Mouse (Mus musculus) left cerebral cortex, adult 18-20 months (tissue): ENCODE results near the gene Agpat2. TPM values are rescaled to one million over a fixed set of nuclear protein-coding genes. Genes with fewer than 3 reads are reported as not detected.

Source experiments
- DNase-seq, 2 experiments: peaks; one replicate each; pipeline ENCODE4 v3.0.0; 2021 to 2022; ENCODE audit warnings: low spot score in 2 of 2, mixed read lengths in 1 of 2
- total RNA-seq, 2 experiments: library from RNA; stranded (reverse); gene quantifications; 2 replicates each; pipeline ENCODE4 v1.2.3; 2021

Agpat2 gene
- total RNA-seq, 2 experiments from 2014 or later: 1.6 to 2.5 TPM

DNA sequence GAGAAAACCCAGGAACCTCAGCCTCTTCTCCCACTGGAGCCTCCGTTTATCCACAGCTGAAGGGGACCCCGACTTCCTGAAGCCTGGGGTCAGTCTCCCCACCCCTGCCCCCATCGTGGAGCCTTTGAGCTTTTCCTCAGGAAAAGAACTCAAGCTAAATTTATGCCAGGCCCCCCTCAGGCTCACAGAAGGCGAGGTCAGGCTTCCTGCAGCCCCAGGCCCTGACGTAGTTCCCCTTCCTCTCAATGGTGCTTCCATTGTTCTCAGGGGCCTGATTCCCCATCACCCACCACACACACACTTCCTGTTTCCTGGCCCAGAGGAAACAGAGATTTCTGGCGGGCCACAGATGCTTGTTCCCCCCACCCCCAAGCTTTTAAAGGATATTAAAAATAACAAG is 25.8 kb downstream of the Agpat2 start:
- no peak for DNase-seq

- no peak for DNase-seq
Measured at GRCm38 (mm10) chr2:26576462-26576861, 27.8 kb downstream of the Agpat2 start.

DNA sequence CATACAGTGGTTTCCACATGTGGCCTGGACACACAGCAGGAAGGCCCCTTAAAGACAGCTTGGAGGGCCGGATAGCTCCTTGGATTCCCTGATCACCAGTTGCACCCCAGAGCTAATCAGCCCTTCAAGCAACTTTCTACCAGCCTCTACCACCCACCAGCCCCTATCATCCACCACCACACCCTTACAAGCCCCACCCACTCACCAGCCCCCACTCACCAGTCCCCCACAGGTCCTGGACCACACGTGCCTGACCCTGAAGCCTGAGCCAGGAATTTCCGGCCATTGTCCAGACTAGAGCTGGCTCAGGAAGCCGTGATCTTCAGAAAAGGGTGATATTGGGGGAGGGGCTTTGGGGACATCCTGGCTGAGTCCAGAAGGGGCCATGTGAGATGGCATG is 28.4 kb downstream of the Agpat2 start:
- no peak for DNase-seq

- no peak for DNase-seq
Measured at GRCm38 (mm10) chr2:26575378-26575777, 28.8 kb downstream of the Agpat2 start.

DNA sequence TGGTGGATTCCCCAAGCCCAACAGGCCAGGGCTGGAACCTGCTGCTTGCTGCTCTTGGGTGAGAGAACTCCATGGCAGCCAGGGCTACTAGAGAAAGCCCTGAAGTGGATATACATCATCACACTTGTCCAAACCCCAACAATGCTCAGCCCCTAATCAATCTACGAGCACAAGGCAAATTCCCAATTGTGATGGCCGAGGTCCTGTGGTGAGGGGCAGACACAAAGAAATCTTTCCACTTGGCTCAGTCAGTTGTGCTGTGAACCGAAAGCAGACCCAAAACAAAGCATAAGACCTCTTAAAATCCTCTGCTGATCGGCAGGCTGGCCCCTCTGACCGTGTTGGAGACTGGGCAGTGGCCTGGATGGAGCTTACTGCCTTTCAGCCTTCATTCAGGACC is 29.4 kb downstream of the Agpat2 start:
- no peak for DNase-seq

DNA sequence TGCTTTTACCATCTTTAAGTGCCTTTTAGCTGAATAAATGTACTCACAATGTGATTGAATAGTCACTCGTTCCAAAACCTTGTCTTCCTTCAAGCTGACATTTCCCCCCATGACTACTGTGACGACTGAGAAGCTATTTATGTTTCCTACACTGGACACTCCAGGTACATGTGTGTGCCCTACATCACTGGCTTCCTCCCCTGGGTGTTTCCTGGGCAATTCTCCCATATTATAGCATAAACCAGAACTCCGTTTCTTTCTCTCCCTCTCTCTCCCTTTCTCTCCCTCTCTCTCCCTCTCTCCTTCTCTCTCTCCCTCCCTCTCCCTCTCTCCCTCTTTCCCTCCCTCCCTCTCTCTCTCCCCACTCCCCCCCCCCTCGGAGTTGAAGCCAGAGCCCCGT is 30.4 kb downstream of the Agpat2 start:
- DNase-seq: no peak

GRCm38 (mm10) chr2:26573396-26573795 is 30.8 kb downstream of the Agpat2 start:
- no peak for DNase-seq

GRCm38 (mm10) chr2:26571826-26572225 is 32.4 kb downstream of the Agpat2 start:
- no peak for DNase-seq

- no peak for DNase-seq
Measured at GRCm38 (mm10) chr2:26571400-26571799, 32.8 kb downstream of the Agpat2 start.

DNA sequence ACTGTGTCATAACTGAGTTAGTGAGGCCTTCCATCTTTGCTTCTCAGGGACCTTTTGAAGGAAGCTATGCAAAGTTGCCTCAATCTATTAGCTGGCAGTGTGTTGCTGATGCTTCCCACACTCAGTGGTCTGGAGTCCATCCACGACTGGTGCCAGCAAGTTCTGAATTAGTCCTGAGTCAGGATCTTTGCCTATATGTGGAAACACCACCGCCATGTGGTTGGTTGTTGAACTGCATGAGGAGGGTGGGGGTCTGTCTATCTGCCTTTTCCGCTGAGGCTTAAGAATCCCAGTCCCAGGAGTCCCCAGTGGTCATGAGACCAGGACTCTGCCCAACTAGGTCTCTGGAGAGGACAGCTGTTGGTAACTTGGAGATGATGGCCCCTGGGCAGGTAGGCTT is 34.2 kb downstream of the Agpat2 start:
- peak; percentile 39 to 55 for DNase-seq

DNA sequence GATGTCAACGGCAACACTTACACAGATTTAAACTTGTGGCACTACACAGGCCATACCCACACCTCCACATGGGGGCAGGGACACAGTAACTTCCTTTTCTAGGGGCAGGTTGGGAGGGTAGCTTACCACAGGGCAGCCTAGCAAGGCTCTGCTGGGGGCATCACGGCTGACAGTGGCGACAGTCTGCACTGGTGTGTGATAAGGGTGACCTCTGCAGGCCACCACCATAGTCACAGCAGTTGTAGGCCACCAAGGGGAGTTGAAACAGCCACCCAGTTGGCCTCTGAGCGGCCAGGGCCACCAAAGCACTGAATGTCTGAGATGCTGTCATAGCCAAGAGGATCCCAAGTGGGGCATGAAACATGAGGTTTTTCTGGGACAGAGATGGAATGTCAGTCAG is 38.0 kb downstream of the Agpat2 start:
- peak in 1 of 2 experiments; percentile 36 for DNase-seq

- DNase-seq: peak in 1 of 2 experiments; percentile 26
Measured at GRCm38 (mm10) chr2:26561351-26562016, 42.7 kb downstream of the Agpat2 start.

GRCm38 (mm10) chr2:26560506-26560905 is 43.7 kb downstream of the Agpat2 start:
- DNase-seq: no peak

GRCm38 (mm10) chr2:26556535-26556993 is 47.7 kb downstream of the Agpat2 start:
- no peak for DNase-seq

DNA sequence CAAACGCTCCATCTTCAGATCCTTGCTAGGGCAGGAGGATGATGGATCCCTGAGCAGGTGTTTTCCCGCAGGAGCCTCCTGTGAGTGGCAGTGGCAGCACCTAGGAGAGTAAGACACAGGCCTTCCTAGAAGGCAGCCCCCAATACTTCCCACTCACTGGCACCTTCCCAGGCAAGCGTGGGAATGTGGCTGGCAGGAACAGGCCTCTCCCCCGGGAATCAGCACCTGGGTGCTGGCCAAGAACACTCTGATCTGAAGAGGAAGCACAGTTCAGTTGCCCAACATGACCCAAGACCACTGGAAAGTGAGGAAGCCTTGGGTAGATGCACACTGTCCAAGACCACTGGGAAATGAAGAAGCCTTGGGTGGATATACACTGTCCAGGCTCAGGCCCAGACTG is 49.1 kb downstream of the Agpat2 start:
- DNase-seq: peak; percentile 77 to 82

DNA sequence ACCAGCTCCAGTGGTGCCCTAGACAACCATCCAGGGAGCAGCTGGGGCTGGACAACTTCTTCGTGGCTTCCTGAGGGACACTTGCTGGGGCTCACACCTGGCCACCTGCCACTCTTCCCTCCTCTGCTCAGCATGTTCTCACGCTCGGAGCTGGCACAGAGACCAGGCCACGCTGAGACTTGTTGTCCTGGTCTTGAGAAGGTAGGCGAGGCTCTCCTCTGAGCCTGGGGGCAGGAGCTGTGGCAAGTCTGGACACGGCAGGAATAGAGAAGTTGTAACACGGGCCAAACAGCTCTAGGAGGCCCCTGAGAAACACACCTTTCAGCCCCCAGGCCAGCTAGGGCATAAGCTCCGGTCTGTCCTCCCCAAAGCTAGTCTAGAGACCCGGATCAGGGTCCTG is 50.3 kb downstream of the Agpat2 start:
- DNase-seq: no peak

DNA sequence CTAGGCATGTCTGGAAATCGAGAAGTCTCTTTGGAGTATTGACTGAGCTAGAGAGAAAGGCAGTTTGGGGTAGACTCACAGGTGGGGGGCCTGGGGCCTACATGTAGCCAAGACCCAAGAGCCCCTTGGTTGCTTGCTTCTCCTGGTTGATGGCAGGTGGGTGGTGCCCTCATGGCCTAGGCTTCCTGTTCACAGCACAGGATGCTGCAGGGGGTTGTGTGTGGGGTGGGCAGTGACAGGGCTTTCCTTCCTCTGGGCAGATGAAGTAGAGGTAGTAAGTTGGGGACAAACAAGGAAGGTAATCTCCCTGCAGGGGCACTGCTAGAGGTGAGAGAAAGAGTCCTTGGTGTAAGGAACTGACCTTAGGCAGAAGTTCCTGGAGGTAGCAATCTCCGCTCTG is 52.2 kb downstream of the Agpat2 start:
- no peak for DNase-seq

GRCm38 (mm10) chr2:26551446-26551845 is 52.8 kb downstream of the Agpat2 start:
- no peak for DNase-seq

GRCm38 (mm10) chr2:26550777-26551176 is 53.4 kb downstream of the Agpat2 start:
- DNase-seq: no peak

- DNase-seq: no peak
Measured at GRCm38 (mm10) chr2:26550205-26550604, 54.0 kb downstream of the Agpat2 start.

GRCm38 (mm10) chr2:26549801-26550200 is 54.4 kb downstream of the Agpat2 start:
- DNase-seq: no peak

GRCm38 (mm10) chr2:26547481-26547880 is 56.7 kb downstream of the Agpat2 start:
- peak in 1 of 2 experiments; percentile 22 for DNase-seq

DNA sequence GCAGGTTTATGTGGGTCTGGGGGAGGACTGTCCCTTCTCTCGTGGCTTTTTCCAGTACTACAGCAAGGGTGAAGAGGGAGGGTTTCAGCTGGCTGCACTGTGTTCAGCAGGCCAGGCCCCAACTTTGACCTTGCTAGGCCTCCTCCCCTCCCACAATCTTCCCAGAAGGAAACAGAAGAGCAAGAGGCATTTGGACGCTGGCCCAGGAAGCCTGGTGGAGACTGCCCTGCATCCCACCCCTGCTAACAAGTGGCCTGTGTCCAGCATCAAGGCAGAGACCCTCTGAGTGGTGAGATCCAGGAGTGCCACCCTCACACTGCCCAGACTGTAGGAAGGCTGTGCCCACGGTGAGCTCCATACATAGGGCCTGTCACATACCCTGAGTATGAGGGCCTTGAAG is 60.0 kb downstream of the Agpat2 start:
- no peak for DNase-seq
